Mouse (Mus musculus): ENCODE measurements around the gene 6430548M08Rik.

- TF ChIP-seq CTCF (IDR thresholded peaks at IDR 0.05; ENCODE audit: low read depth, low read length) = no peak
- no peak for TF ChIP-seq GATA1 (IDR thresholded peaks at IDR 0.05; ENCODE audit: borderline replicate concordance, low read length)
- no peak for TF ChIP-seq TAL1 (conservative IDR thresholded peaks at IDR 0.05; ENCODE audit: low read depth, low read length)
- TF ChIP-seq POLR2AphosphoS5 (IDR thresholded peaks at IDR 0.05; ENCODE audit: insufficient replicate concordance, low read depth, low read length) = no peak
Observed at GRCm38 (mm10) chr8:120174606-120175005, 60.7 kb downstream of the 6430548M08Rik start.
